Mouse (Mus musculus) common myeloid progenitor, adult 5-6 weeks (primary cell): ENCODE measurements around the gene Syt12. TPM values are rescaled to one million over a fixed set of nuclear protein-coding genes. Genes with fewer than 3 reads are reported as not detected.
"Not testable (repeated sequence)": the region's sequence is repeated elsewhere in the genome, so short reads cannot be mapped to it uniquely, and the experiment has no call there.

Experiments
- ATAC-seq: replicated peaks from 2 replicates; pipeline ENCODE4 v1.8.0; 2016; ENCODE audit warnings: low read depth, mild to moderate bottlenecking, moderate TSS enrichment, inconsistent platforms; ENCODE audit not compliant: poor library complexity, severe bottlenecking
- total RNA-seq: library from RNA; stranded (forward); fragments of 200-1000, 187-1606 nt; gene quantifications from 2 replicates; pipeline ENCODE4 v1.2.3, GENCODE M21; 2017

Syt12 gene
- total RNA-seq, 1 experiment from 2014 or later = not detected

GRCm38 (mm10) chr19:4492526-4493296 is 15.5 kb upstream of the Syt12 start:
- ATAC-seq = no peak

DNA sequence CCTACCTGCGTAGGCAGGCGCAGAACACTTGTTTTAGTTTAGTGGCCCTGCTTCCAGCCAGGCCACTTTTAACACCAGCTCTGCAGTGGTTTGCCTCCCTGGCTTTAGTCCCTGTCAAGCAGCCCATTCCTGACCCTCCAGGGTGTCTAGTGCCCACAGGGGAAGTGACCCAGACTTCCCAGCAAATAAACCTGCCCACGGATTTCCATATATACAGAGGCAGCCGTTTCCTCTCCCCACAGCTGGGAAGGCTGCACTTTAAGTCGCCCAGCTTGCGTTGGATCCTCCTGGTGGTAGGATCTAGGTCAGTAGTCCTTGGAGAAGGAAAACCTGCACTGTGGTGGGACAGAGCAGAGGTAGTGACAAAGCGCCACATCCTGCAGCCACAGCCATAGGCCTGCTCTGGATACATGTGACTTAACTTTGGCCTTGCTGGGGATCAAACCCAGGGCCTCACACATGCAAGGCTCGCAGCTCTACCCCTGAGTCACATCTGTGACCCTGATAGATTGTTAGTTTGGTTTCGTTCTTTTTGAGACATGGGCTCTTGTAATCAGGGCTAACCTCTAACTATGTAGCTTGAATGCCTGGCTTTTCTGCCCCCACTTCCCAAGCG is 13.9 kb upstream of the Syt12 start:
- ATAC-seq = no peak

GRCm38 (mm10) chr19:4487877-4488276 is 10.6 kb upstream of the Syt12 start:
- ATAC-seq = no peak

DNA sequence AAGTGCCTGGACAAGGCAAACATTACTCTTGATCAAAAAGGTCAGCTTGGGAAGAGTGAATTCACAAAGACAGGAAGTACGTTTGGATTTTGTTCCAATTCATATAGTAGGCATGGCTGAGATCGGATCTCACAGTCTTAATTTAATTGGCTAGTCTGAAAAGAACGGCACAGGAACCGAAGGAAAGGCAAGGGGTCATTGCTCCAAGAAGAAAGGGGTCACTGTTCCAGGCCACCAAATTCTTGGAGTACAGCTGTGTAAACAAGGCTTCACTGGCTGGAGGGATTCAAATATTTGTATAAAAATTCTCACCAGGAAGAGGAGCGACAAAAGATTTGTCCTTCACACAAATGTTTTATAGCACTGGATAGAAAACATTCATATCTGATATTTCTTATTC is 7.8 kb upstream of the Syt12 start:
- ATAC-seq = no peak

DNA sequence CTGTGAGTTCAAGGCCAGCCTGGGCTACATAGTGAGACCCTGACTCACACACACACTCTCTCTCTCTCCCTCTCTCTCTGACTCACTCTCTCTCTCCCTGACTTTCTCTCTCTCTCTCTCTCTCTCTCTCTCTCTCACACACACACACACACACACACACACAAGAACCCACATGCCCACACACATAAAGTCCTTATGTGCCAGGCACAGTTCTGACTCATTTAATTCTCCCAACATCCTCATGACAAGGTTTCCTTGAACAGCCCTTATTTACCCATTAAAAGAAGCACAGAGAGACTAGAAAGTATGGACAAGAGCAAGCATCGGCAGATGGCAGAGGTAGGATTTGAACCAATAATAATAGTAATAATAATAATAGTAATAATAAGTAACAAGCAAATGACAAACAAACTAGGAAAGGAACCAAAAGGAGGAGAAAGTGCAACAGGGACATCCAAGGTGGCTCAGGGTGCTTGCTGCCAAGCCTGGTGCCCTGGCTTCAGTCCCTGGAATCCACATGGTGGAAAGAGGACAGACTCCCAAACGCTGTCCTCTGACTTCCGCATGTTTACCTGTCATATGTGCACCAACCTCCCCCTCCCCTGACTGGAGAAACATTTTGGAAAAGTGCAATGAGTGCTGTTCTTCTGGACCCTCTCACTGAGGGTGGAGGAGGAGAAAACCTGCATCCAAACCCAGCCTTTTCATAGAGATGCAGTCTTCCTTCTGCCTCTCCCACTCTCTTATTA is 5.0 kb upstream of the Syt12 start:
- ATAC-seq = no peak

DNA sequence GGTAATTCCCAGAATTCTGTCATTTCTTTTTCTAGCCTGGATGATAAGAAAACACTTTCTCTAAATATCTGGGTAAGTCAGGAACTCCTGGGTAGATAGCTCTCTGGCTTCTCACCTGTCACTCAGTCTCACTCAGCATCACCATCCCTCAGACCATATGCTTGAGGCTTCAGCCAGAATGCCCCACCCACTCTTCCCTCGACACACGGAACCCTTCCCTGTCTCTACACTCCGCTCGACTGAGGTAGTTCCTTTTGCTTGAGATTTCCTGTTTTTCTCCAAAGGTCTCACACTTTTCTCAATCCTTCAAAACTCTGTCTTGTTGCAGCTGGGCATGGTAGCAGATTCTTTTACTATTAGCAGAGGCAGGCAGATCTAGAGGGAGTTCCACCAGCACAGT is 4.1 kb upstream of the Syt12 start:
- no peak for ATAC-seq

- ATAC-seq = no peak
Observed at GRCm38 (mm10) chr19:4480041-4480440, 2.8 kb upstream of the Syt12 start.

DNA sequence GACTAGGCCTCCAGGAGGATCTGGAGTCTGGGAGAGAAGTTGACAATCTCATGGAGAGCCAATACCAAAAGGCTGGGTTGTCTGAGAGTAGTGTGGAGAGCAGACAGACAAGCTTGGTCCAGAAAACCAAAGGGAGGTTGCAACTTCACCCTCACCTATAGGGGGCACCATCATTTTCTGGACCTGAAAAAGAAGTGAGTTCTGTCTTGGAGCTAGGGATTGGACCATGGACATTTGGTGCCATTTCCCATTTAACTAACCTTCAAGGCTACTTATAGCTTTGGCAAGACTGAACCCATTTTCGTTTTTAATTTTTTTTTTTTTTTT is 906 bp upstream of the Syt12 start:
- ATAC-seq = no peak

DNA sequence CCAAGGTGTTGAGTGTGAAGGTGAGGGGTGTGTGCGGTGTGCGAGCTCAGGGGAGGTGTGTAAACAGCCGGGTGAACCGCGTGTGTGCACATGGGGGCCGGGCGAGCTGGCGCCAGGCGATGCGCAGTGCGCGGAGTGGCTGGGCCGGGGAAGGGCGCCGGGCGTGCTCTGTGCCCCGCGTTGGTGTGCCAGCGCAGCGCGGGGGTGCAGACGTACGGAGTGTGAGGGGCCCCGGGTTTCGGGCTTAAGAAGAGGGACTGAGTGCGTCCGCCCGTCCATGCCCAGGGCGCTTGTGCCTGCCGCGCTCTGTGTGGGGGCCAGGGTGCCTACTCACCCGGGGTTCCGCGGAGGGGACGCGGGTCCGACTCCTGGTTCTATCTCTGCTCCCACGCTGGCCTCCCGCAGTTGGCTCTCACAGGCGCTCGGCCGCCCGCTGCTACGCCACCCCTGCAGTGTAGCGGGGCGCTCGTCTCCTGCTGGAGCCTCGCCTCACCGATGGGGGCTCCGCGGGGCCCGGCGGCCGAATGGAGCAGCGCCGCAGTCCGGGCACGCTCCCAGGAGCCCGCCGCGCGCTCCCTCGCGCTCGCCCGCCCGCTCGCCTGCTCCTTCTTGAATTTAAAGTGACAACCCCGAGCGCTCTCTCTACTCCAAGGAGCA is 518 bp downstream of the Syt12 start:
- 0 out of 2 replicates have a peak, but pooled peaks have one; percentile 26 for ATAC-seq

GRCm38 (mm10) chr19:4475224-4475925 is 1.9 kb downstream of the Syt12 start:
- ATAC-seq = peak; percentile 57; the same call in 1 of the 2 replicates

- no peak for ATAC-seq
Observed at GRCm38 (mm10) chr19:4474739-4475138, 2.5 kb downstream of the Syt12 start.

DNA sequence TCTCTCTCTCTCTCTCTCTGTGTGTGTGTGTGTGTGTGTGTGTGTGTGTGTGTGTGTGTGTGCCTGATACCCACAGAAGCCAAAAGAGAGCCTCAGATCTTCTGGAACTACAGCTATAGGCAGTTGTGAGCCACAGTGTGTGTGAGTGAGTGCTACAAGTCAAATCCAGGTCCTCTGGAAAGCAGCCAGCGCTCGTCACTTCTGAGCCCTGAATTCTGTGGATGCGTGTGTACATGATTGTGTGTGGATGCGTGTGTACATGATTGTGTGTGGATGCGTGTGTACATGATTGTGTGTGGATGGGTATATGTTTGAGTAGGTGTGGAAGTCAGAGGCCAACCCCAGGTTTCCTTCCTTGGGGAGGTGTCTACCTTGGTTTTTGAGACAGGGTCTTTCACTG is 3.7 kb downstream of the Syt12 start:
- ATAC-seq = no peak

DNA sequence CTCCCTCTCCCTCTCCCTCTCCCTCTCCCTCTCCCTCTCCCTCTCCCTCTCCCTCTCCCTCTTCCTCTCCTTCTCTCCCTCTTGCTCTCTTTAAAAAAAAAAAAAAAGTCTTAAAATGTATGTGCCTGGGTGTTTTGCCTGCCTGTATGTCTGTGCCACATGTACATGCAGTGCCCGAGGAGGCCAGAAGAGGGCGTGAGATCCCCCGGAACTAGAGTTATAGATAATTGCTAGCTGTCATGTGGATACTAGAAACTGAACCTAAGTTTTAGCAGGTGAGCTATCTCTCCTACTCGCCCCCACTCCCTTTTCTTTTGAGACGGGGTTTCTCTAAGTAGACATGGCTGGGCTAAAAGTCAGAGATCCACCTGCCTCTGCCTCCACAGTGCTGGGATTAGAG is 8.9 kb downstream of the Syt12 start:
- ATAC-seq = no peak

DNA sequence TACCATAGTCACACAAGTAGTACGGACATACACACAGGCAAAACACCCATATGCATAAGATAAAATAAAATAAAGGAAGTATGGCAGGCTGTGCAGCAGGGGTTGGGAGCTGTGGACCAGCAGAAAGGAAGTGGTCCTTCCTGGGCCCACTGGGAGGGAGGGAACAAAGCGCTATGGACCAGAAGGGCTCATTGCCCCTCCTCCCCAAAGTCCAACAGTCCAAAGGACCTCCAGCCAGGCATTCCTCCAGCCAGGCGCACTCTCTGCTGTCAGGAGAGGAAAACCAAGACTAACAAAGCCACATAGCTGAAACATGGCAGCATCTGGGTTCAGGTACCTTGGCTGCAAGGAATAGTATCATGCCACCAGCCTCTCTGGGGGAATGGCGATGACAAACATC is 12.6 kb downstream of the Syt12 start:
- ATAC-seq = no peak

DNA sequence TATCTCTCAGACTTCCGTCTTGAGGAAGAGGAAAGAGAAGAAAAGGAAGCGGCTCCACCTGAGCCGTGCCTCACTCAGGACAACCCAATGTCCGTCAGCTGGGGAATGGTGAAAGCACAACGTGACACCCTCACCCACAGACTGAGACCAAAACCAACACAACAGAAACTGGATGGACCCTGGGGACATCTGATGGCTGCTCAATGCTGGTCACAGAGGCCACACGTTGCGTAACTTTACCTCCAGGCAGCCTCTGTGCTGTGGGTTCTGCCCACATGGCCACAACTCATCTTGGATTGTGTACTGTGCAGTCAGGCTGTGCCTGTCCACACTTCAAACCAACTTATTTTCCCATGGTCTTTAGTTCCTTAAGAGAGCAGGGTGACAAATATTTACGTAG is 15.3 kb downstream of the Syt12 start:
- ATAC-seq = peak; percentile 69

DNA sequence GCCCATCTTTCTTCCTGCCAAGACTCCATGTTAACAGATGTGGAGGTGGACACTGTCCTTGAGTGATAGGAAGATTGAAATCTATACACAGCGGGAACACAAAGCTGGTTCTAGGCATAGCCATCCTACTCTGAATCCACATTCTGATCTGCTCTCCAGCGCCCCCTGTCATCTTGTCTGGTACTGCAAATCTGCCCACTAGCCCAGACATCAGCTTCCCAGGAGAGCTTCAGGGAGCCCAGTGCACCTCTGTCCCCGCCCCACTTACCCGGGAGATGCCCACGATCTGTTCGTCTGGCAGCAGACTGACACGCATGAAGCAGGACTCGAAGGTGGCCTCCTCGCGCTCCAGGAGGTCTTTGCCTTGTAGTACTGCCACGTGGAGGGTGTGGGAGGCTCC is 21.0 kb downstream of the Syt12 start:
- peak; percentile 85 for ATAC-seq

DNA sequence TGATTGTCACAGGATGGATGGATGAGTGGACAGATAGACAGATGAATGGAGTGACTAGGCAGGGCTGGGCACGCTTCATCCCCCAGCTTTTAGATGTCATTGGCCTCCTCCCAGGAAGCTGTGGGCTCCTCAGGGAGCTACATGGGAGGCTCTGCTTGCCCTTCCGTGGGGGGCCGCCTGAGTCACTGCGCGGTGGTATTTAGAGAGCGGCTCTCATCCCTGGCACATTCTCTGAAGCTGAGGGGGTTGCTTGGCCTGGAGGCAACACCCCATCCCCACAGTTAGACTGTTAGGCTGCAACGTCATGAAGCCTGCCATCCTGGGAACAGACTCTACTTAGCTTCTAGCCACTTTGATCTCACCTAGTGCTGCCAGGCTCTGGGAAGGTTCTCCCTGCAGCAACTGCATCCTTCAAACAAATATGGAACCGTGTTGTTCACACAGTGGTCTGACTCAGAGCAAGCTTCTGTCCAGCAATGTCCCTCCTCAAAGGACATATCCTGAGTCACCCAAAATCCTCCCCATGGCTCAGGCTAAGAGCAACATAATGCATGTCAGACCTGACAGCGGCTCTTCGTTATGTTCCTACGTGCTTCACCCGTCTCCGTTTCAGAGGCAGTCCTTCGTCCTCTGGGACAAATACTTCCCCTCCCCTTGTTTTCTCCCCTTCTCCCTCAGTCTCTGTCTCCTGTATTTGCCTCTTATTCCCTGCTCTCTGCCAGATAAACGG is 22.0 kb downstream of the Syt12 start:
- no peak for ATAC-seq

DNA sequence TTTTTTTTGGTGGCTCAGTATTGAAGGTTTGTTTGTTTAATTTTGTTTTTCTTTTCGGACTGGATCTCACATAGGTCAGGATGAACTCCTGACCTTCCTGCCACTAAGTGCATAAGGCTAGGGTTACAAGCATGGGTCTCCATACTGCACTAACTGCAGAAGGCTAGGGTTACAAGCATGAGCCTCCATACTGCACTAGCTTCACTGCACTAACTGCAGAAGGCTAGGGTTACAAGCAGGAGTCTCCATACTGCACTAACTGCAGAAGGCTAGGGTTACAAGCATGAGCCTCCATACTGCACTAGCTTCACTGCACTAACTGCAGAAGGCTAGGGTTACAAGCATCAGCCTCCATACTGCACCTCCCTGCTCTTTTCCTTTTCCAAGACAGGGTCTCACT is 23.2 kb downstream of the Syt12 start:
- ATAC-seq = not testable (repeated sequence)

DNA sequence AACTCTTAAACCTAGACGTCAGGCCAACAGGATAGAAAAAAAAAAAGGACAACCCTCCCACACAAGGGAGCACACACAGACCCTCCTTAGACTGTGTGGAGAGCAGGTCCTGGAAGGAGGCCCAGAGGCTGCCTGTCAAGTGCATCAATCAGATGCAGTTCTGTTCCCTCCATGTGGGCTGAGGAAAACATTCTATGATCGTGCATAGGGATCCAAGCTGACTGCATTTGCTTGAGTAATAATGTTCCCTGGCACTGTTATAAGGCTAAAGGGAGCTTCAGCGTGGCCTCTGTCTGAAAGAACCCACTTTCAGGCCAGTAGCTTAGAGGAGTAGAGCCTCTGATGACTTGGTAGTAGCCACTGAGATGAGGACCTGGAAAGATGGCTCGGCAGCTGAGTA is 24.7 kb downstream of the Syt12 start:
- ATAC-seq = no peak

DNA sequence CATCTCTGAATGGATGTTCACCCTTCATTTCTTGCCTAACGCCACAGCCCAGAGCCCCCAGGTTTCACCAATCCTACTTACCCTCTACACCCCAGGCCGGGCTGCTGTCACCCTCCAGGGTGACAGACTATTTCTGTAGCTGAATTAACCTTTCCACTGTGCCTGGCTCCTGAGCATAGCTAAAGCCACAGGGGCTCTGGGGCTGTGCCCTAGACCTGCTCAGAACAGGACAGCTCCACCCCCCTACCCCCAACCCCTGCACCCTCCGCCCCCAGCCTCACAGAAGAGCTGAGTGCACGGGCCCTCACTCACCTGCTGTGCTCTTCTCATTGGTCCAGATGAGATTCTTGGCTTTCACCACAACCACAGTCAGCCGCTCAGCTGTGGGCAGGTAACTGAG is 25.3 kb downstream of the Syt12 start:
- no peak for ATAC-seq
